Mouse (Mus musculus): Measurements from ENCODE around the gene Myo1d.

Gene Myo1d

DNA sequence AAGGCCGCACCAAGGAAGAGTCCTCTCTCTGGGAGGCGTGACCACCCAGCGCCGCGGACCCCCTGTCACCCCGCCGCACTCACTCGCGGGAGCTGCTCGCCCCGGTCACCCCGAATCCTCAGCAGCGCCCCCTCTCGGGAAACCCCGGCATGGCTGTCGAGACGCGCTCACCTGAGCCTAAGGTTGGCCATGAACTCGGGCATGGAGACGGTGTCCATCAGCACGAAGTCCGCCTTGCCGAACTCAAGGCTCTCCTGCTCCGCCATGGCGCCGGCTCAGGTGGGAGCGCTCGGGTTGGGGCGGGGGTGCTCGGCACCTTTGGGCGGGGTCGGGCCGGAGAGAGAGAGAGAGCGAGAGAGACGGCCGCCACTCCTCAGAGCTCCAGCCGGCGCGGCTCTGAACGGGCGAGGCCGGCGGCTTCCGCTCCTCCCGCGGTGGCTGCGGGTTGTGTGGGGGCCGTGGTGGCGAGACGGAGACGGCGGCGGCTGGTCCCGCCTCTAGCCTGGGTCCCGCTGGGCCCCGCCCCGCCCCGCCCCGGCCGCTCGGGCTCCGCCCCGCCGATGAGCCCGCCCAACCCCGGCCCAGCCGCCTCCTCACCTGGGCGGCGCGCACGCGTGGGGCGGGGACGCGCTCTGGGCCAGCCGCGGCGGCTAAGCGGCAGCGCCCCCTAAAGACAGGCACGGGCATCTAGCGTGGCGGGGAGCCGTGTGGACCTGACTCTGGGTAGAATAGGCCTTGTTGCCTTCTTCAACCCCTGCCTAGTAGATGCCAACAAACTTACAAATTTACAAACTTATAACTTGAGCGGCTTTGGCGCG lies at the start of gene Myo1d:
Myo1d (minus strand) TSS at position 499 of the 818 bp plus-strand sequence.
- peak; percentile 94 for DNase-seq

DNA sequence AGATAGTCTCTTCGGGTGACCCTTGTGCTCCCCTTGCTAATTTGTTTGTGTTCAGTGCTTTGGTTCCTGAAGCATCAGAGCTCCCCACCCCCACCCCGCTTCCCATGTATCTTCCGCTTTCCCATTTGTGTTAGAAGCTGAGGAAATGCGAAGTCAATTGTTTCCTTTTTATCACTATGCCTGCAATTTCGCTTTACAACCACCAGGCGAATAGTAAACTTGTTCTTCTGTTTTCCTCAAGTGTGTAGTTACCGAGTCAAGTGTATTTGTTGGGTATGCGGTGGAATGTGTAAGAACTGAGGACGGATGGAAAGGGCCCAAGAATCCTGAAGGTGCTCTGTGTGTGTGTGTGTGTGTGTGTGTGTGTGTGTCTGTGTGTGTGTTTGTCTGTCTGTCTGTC lies 42.0 kb upstream of the Myo1d start:
- no peak for DNase-seq

DNA sequence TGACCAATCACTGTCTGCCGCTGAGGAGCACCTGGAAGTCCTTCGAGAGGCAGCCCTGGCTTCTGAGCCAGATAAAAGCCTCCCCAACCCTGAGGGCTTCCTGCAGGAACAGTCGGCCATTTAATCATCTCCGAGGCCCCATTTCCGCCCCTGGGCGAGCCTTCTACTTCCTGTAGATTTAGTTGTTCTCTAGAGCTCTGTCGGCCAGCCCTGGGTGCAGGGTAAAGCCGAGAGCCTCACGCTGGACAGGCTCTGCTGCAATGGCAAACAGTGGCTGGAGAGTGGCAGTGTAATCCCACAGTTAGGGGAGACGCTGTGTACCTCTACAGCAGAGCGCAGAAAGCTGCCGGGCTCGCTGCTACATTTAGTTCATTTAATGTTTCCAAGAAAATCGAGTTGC lies 41.5 kb upstream of the Myo1d start:
- DNase-seq, result peak; percentile 57 to 65

- DNase-seq, result no peak
Observed at GRCm38 (mm10) chr11:80820085-80820484, 40.3 kb upstream of the Myo1d start.

DNA sequence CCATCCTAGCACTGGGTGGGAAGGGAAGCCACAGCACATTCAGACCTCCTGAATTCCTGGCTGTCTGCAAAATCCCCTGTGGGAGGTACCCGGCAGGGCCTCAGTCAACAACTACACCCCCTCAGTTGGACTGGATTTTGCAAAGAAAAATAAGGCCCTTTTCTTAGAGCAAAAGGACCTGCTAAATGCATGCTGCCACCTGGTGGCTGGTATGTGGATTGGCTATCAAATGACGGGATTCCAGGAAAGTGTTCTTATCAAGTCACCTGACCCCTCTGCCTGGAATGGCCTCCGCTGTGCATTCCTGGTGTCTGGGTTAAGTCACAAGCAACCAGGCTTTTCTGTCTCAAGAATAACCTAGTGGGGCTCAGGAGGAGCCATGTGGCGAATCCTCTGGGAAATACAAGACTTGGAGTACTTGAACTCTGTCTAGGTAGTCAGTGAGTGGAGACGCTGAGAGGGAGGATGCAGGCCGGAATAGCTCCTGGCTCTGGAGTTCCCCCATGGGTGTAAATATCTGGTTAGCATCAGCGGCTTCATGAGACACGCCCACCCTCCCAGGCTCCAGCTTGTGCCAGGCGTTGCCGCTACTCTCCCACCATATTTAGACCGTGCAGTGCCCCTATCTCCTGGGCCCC lies 38.4 kb upstream of the Myo1d start:
- DNase-seq, result peak; percentile 77 to 83

DNA sequence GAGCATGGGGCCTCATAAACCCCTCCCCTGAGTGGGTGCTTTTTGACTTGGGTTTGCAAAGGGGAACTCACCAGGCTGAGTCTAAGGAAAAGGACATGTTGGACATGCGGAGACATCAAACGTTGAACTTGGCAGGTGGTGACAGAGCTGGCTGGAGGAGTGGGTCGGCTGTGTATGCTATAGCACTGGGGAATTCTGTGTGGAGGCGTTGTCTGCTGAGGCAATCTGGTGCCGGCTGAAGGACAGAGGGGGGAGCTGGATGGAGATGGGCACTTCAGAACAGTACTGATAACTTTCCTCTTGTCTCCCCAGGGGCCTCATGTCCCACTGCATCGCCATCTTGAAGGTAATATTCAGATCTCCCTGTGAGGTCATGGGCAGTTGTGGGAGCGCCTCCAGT lies 35.5 kb upstream of the Myo1d start:
- DNase-seq, result peak in 1 of 2 experiments; percentile 27

GRCm38 (mm10) chr11:80811156-80811555 lies 31.3 kb upstream of the Myo1d start:
- no peak for DNase-seq

DNA sequence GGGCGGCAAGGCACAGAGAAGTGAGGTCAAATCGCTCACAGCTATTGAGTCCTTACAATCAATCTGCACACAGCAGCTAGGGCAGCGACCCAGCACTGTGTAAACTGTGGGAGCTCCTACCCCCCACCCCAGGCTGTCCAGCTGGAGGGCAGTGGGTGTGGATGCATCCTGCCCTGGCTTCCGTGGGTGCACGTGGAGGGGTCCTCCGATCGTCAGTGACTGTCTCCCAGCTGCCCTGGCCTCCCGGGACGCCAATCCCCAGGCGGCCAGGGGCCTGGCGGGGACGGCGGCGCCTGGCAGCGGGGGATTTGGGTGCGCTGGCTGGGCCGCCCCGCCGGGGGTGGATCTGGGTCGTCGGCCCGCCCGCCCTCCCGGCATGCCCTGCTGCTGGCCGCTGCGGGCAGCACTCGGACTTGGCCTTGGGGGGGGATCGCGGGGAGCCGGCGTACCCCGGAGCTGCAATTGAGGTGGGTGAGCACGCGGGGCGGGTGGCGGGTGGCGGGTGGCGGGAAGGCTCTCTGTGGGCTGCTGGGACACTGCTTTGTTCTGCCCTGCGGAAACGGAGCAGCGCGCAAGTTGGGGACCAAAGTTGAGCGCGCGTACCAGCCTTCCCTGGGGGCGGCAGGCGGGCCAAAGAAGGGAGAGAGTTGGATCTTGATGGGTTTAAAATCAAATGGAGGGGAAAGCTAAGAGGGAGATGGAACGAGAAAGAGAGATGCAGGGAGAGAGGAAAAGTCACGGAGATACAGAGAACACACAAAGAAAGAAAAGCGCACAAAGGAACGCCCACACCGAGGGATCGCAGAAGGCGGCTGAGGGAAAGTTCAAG lies 30.4 kb upstream of the Myo1d start, which contains the start of gene Tmem98:
Tmem98 (plus strand) TSS at position 183 of the 829 bp plus-strand sequence.
- peak; percentile 24 to 42 for DNase-seq

GRCm38 (mm10) chr11:80809666-80809992 lies 29.8 kb upstream of the Myo1d start:
- no peak for DNase-seq

DNA sequence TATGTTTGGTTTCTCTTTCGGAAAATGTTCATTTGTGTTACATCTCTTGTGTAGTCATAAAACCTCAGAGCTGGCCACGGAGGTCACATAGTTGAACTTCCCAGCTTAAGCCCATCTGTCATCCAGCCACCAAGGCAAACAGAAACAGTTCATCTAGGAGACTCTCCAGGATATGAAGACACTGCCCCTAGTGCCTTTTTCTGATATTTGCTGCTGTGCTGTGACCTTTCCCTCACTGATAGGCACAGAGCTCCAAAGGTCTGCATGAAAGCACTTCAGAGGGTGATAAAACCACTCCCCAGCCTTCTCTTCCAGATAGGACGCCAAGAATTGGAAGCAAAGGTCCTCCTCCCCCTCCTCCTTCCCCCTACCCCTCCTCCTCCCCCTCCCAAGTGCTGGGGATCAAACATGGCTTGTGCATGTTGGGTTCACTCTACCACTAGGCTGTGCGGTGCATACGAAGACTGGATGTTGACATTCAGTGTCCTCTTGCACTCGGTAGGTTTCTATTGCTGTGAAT lies 28.8 kb upstream of the Myo1d start:
- no peak for DNase-seq

DNA sequence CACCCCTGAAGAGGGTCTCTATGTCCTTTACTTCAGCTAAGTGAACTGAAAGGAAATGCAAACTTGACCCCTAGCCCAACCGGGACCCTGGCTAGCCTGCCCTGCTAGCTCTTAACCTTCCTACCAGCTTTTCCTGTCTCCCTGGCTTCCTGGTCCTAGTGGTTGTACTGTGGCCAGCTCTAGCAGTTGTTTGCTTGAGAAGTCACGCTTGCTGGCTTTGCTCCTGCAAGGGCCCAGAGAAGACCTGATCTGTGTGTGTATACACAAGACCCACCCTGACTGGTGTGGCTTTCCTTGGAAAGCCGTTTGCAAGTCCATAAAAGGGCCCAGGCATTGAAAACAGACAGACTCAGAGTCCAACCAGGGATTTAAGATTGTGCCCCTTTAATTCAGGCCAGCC lies 22.9 kb upstream of the Myo1d start:
- DNase-seq, result no peak

- peak in 1 of 2 experiments; percentile 33 for DNase-seq
Observed at GRCm38 (mm10) chr11:80799979-80800378, 20.2 kb upstream of the Myo1d start.

GRCm38 (mm10) chr11:80795431-80795830 lies 15.6 kb upstream of the Myo1d start:
- DNase-seq, result no peak

DNA sequence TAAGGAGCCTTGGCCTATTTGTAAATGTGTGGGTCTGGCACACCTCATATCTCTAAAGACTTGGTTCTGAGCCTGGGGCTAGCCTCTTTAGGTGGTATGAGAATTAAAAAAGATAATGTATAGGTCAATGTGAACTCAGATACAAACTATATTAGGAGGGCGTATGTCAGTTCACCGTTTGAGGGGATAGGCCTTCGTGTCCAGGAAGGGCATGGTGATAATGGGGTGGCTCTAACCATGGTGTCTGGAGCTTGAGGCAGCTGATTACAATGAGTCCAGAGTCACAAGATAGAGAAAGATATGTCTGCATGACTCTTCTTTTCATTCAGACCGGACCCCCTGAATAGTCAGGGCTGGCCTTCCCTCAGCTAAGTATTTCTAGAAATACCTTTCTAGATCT lies 14.5 kb upstream of the Myo1d start:
- no peak for DNase-seq

- no peak for DNase-seq
Observed at GRCm38 (mm10) chr11:80793386-80793785, 13.6 kb upstream of the Myo1d start.

DNA sequence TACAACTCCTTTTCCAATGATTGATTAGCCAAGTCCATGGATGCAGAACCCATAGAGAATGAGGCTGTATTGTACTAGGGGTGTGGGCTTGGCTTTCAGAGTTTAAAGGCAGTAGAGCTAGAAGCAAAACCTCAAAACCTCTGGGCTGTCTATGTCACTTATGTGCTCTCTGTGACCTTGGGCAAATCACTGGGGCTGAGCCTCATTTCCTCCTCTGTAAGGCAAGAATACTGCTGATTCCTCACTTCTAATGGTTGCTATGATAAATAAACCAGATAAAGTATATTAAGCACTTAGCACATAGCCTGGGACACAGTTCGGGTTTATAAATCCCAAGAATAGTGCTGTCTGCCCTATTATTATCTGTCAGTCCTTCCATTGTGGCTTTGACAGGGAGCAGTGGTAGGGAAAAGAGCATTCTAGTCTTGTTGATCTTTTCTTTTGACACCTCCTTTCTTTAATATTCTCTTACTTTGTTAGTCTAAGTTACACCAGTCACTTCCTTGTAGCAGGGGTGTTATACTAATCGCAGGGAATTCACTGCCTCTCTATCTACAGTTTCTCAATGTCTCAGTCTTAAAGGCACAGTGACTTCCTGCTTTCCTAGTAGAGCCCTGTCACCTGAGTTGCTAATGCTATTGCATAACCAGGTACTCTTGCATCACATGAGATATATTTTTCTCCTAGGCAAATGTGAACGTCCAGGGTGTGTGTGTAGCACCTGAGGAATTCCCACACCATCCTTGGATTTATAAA lies 12.0 kb upstream of the Myo1d start:
- DNase-seq, result no peak

DNA sequence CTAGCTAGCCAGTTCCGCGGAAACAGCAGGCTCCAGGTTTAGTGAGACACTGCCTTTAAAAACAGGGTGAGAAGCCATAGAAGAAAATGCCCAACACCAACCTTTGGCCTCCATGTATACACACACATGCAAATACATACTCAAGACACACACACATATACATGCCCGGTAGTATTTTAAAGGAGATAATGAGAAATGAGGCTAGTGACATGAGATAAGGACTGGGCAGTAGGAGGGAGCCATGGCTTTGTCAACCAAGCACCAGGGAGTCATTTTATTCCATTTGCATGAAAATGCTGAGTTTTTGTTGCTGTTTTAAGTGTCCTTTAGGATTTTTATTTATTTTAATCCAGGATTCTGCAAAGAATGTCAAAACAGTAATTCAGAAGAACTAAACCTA lies 10.6 kb upstream of the Myo1d start:
- no peak for DNase-seq

DNA sequence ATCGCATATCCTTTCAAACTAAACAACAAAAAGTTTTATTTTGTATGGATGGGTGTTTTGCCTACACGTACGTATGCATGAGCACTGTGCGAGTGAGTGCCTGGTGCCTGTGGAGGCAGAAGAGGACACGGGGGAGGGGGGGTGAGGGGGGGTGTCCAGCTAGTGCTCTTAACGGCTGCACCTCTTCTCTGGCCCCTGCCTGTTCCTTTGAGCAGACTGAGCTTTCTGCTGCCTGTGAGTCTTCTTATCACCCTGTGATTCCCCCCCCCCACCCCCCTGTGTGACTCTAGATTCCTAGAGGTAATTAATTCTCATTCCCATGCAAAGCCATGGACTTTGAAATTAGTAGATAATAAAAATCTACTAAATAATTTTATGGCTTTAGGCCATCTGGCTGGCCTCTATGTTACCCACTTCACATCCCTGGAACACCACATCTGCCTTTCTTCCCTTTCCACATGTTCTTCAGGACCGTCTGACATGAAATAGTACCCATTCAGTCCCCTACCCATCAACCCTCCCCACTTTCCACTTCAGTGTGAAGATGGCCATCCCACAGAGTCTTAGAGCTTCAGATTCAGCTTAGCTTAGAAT lies 9.9 kb upstream of the Myo1d start:
- DNase-seq, result no peak

GRCm38 (mm10) chr11:80785672-80786071 lies 5.8 kb upstream of the Myo1d start:
- no peak for DNase-seq

- DNase-seq, result no peak
Observed at GRCm38 (mm10) chr11:80784294-80784743, 4.5 kb upstream of the Myo1d start.

GRCm38 (mm10) chr11:80783460-80783859 lies 3.6 kb upstream of the Myo1d start:
- DNase-seq, result no peak

- peak; percentile 15 to 25 for DNase-seq
Observed at GRCm38 (mm10) chr11:80781535-80781934, 1.7 kb upstream of the Myo1d start.
